Mouse (Mus musculus): ENCODE data around the gene Pih1d1. TPM values are rescaled to one million over a fixed set of nuclear protein-coding genes. Genes with fewer than 3 reads are reported as not detected.
A peak's percentile ranks its signal among the peaks of the same experiment; 100 is the strongest.
"Not testable (repeated sequence)": the region's sequence is repeated elsewhere in the genome, so short reads cannot be mapped to it uniquely, and the experiment has no call there.

Gene Pih1d1
- polyA plus RNA-seq, 1 experiment from 2014 or later: 80.3 TPM

GRCm38 (mm10) chr7:45173772-45174171 is 19.7 kb downstream of the Pih1d1 start:
- not testable (repeated sequence) for H3K4me2 ChIP-seq (ENCODE audit: low read depth, low read length); H3K36me3 ChIP-seq (ENCODE audit: control insufficient read depth, insufficient read depth, low read length); H3K27ac ChIP-seq (replicated peaks; ENCODE audit: low read depth, low read length); H3K4me1 ChIP-seq (ENCODE audit: control insufficient read depth, insufficient read depth, low read length); ATAC-seq (ENCODE audit: low read depth); H3K4me3 ChIP-seq (ENCODE audit: low read depth, low read length); DNase-seq (ENCODE audit: low spot score); H3K9ac ChIP-seq (ENCODE audit: low read depth, low read length)
- Histone ChIP-seq H3K9me3 (ENCODE audit: control insufficient read depth, low read length) (peaks cover 17% of the 10 kb centered on the region), H3K27me3 (replicated peaks; ENCODE audit: control insufficient read depth, insufficient read depth, low read length) (peaks cover 63% of the 10 kb centered on the region)
- WGBS: 73% methylated on average over 1 of the region's 1 CpGs

GRCm38 (mm10) chr7:45174567-45175280 is 20.6 kb downstream of the Pih1d1 start:
- peak; percentile 35 for ATAC-seq (ENCODE audit: low read depth)
- H3K4me3 ChIP-seq (ENCODE audit: low read depth, low read length): peak overlapping the region; percentile 4; the same call in 1 of the 2 replicates

GRCm38 (mm10) chr7:45175398-45175797 is 21.3 kb downstream of the Pih1d1 start:
- Histone ChIP-seq H3K36me3 (ENCODE audit: control insufficient read depth, insufficient read depth, low read length) (no peaks in the 10 kb centered on the region), H3K9me3 (ENCODE audit: control insufficient read depth, low read length) (peaks cover under 1% of the 10 kb centered on the region; the same call in 1 of the 2 replicates), H3K4me1 (ENCODE audit: control insufficient read depth, insufficient read depth, low read length) (no peaks in the 10 kb centered on the region), H3K27me3 (replicated peaks; ENCODE audit: control insufficient read depth, insufficient read depth, low read length) (peaks cover 66% of the 10 kb centered on the region), H3K4me2 (ENCODE audit: low read depth, low read length) (no peak overlapping the region), H3K4me3 (ENCODE audit: low read depth, low read length) (no peak overlapping the region), H3K27ac (replicated peaks; ENCODE audit: low read depth, low read length) (no peak overlapping the region), H3K9ac (ENCODE audit: low read depth, low read length) (no peak overlapping the region)
- whole genome bisulfite sequencing: under 1% methylated on average over 13 of the region's 13 CpGs
- ATAC-seq (ENCODE audit: low read depth) (no peak), DNase-seq (ENCODE audit: low spot score) (no peak)

More at GRCm38 (mm10) chr7:45174567-45175280, 20.6 kb downstream of the Pih1d1 start:
- Histone ChIP-seq H3K27me3 (replicated peaks; ENCODE audit: control insufficient read depth, insufficient read depth, low read length) (peaks cover 63% of the 10 kb centered on the region), H3K4me1 (ENCODE audit: control insufficient read depth, insufficient read depth, low read length) (no peaks in the 10 kb centered on the region), H3K4me2 (ENCODE audit: low read depth, low read length) (peak overlapping the region; percentile 28), H3K36me3 (ENCODE audit: control insufficient read depth, insufficient read depth, low read length) (no peaks in the 10 kb centered on the region), H3K9me3 (ENCODE audit: control insufficient read depth, low read length) (peaks cover 7% of the 10 kb centered on the region), H3K9ac (ENCODE audit: low read depth, low read length) (no peak overlapping the region), H3K27ac (replicated peaks; ENCODE audit: low read depth, low read length) (no peak overlapping the region)
- DNase-seq (ENCODE audit: low spot score): no peak
- 4% methylated on average over 25 of the region's 29 CpGs for WGBS

- ATAC-seq (ENCODE audit: low read depth) (no peak), DNase-seq (ENCODE audit: low spot score) (no peak)
- Histone ChIP-seq H3K4me3 (ENCODE audit: low read depth, low read length) (peak overlapping the region; percentile 13), H3K4me2 (ENCODE audit: low read depth, low read length) (peak overlapping the region; percentile 42), H3K9ac (ENCODE audit: low read depth, low read length) (peak overlapping the region; percentile 40; the same call in 1 of the 2 replicates), H3K4me1 (ENCODE audit: control insufficient read depth, insufficient read depth, low read length) (no peaks in the 10 kb centered on the region), H3K27me3 (replicated peaks; ENCODE audit: control insufficient read depth, insufficient read depth, low read length) (peaks cover 71% of the 10 kb centered on the region), H3K27ac (replicated peaks; ENCODE audit: low read depth, low read length) (no peak overlapping the region), H3K36me3 (ENCODE audit: control insufficient read depth, insufficient read depth, low read length) (no peaks in the 10 kb centered on the region), H3K9me3 (ENCODE audit: control insufficient read depth, low read length) (no peaks in the 10 kb centered on the region)
- WGBS: 2% methylated on average over 20 of the region's 23 CpGs
Observed at GRCm38 (mm10) chr7:45175929-45176328, 21.8 kb downstream of the Pih1d1 start.

- Histone ChIP-seq H3K27me3 (replicated peaks; ENCODE audit: control insufficient read depth, insufficient read depth, low read length) (peaks cover 75% of the 10 kb centered on the region), H3K9ac (ENCODE audit: low read depth, low read length) (peak overlapping the region; percentile 40; the same call in 1 of the 2 replicates), H3K4me3 (ENCODE audit: low read depth, low read length) (peak overlapping the region; percentile 13), H3K4me2 (ENCODE audit: low read depth, low read length) (peak overlapping the region; percentile 42), H3K36me3 (ENCODE audit: control insufficient read depth, insufficient read depth, low read length) (no peaks in the 10 kb centered on the region), H3K27ac (replicated peaks; ENCODE audit: low read depth, low read length) (no peak overlapping the region), H3K9me3 (ENCODE audit: control insufficient read depth, low read length) (no peaks in the 10 kb centered on the region), H3K4me1 (ENCODE audit: control insufficient read depth, insufficient read depth, low read length) (no peaks in the 10 kb centered on the region)
- ATAC-seq (ENCODE audit: low read depth) (no peak), DNase-seq (ENCODE audit: low spot score) (no peak)
- WGBS: 4% methylated on average over 27 of the region's 31 CpGs
Observed at GRCm38 (mm10) chr7:45176356-45176755, 22.3 kb downstream of the Pih1d1 start.

- no peak overlapping the region for H3K9ac ChIP-seq (ENCODE audit: low read depth, low read length)
- H3K27ac ChIP-seq (replicated peaks; ENCODE audit: low read depth, low read length): no peak overlapping the region
- DNase-seq (ENCODE audit: low spot score) (no peak), ATAC-seq (ENCODE audit: low read depth) (no peak)
- no peaks in the 10 kb centered on the region for H3K9me3 ChIP-seq (ENCODE audit: control insufficient read depth, low read length)
- no peak overlapping the region for H3K4me3 ChIP-seq (ENCODE audit: low read depth, low read length)
- peaks cover 97% of the 10 kb centered on the region for H3K27me3 ChIP-seq (replicated peaks; ENCODE audit: control insufficient read depth, insufficient read depth, low read length)
- H3K4me2 ChIP-seq (ENCODE audit: low read depth, low read length): no peak overlapping the region
- H3K36me3 ChIP-seq (ENCODE audit: control insufficient read depth, insufficient read depth, low read length): no peaks in the 10 kb centered on the region
- 0 out of 2 replicates have a peak, but pooled peaks cover 4% of the 10 kb centered on the region for H3K4me1 ChIP-seq (ENCODE audit: control insufficient read depth, insufficient read depth, low read length)
- 22% methylated on average over 7 of the region's 7 CpGs for WGBS
Observed at GRCm38 (mm10) chr7:45178550-45178949, 24.4 kb downstream of the Pih1d1 start.

- Histone ChIP-seq H3K4me1 (ENCODE audit: control insufficient read depth, insufficient read depth, low read length) (0 out of 2 replicates have a peak, but pooled peaks cover 4% of the 10 kb centered on the region), H3K4me2 (ENCODE audit: low read depth, low read length) (no peak within 1 kb of the TSS), H3K4me3 (ENCODE audit: low read depth, low read length) (no peak within 1 kb of the TSS), H3K9me3 (ENCODE audit: control insufficient read depth, low read length) (no peaks in the 10 kb centered on the region), H3K27ac (replicated peaks; ENCODE audit: low read depth, low read length) (no peak within 1 kb of the TSS), H3K36me3 (ENCODE audit: control insufficient read depth, insufficient read depth, low read length) (no peaks in the 10 kb centered on the region), H3K27me3 (replicated peaks; ENCODE audit: control insufficient read depth, insufficient read depth, low read length) (peaks cover 100% of the 10 kb centered on the region), H3K9ac (ENCODE audit: low read depth, low read length) (no peak within 1 kb of the TSS)
- 29% methylated on average over 7 of the region's 7 CpGs for WGBS
- ATAC-seq (ENCODE audit: low read depth) (0 out of 2 replicates have a peak, but pooled peaks have one; percentile 15), DNase-seq (ENCODE audit: low spot score) (no peak)
Observed at GRCm38 (mm10) chr7:45179469-45179868, 25.4 kb downstream of the Pih1d1 start, which contains the start of gene Gfy. Gfy (minus strand) TSS chr7:45179569.

- WGBS: 15% methylated on average over 18 of the region's 20 CpGs
- H3K36me3 ChIP-seq (ENCODE audit: control insufficient read depth, insufficient read depth, low read length): no peaks in the 10 kb centered on the region
- H3K4me3 ChIP-seq (ENCODE audit: low read depth, low read length): peak within 1 kb of the TSS; percentile 30
- no peak within 1 kb of the TSS for H3K9ac ChIP-seq (ENCODE audit: low read depth, low read length)
- no peak for DNase-seq (ENCODE audit: low spot score)
- no peak within 1 kb of the TSS for H3K27ac ChIP-seq (replicated peaks; ENCODE audit: low read depth, low read length)
- no peaks in the 10 kb centered on the region for H3K9me3 ChIP-seq (ENCODE audit: control insufficient read depth, low read length)
- H3K4me1 ChIP-seq (ENCODE audit: control insufficient read depth, insufficient read depth, low read length): 0 out of 2 replicates have a peak, but pooled peaks cover 4% of the 10 kb centered on the region
- ATAC-seq (ENCODE audit: low read depth): no peak
- H3K4me2 ChIP-seq (ENCODE audit: low read depth, low read length): 0 out of 2 replicates have a peak within 1 kb of the TSS, but pooled peaks have one; percentile 12
- H3K27me3 ChIP-seq (replicated peaks; ENCODE audit: control insufficient read depth, insufficient read depth, low read length): peaks cover 92% of the 10 kb centered on the region
Observed at GRCm38 (mm10) chr7:45180896-45181477, 26.9 kb downstream of the Pih1d1 start, which contains the start of gene Pth2. Pth2 (plus strand) TSS chr7:45180995.

Data from embryonic facial prominence, embryonic 14.5 days (tissue).